Mouse (Mus musculus) right cerebral cortex, postnatal 36 days (tissue): ENCODE measurements around the gene AL607142.1.

Experiments
- DNase-seq, 2 experiments: peaks; one replicate each; pipeline ENCODE4 v3.0.0; 2022; ENCODE audit warnings: low spot score in 2 of 2, mixed read lengths in 1 of 2

AL607142.1 gene

GRCm38 (mm10) chr4:120056451-120056850 lies 8.3 kb upstream of the AL607142.1 start:
- DNase-seq = no peak

GRCm38 (mm10) chr4:120057529-120057928 lies 7.3 kb upstream of the AL607142.1 start:
- no peak for DNase-seq

GRCm38 (mm10) chr4:120058157-120058556 lies 6.6 kb upstream of the AL607142.1 start:
- no peak for DNase-seq

GRCm38 (mm10) chr4:120058794-120059193 lies 6.0 kb upstream of the AL607142.1 start:
- no peak for DNase-seq

GRCm38 (mm10) chr4:120061727-120062126 lies 3.1 kb upstream of the AL607142.1 start:
- DNase-seq = no peak

- no peak for DNase-seq
Observed at GRCm38 (mm10) chr4:120062198-120062597, 2.6 kb upstream of the AL607142.1 start.

- DNase-seq = no peak
Observed at GRCm38 (mm10) chr4:120062754-120063153, 2.0 kb upstream of the AL607142.1 start.

GRCm38 (mm10) chr4:120063353-120064124 lies 1.3 kb upstream of the AL607142.1 start:
- DNase-seq = no peak

- no peak for DNase-seq
Observed at GRCm38 (mm10) chr4:120066841-120067591, 2.2 kb downstream of the AL607142.1 start.

- no peak for DNase-seq
Observed at GRCm38 (mm10) chr4:120067592-120068235, 2.9 kb downstream of the AL607142.1 start.

GRCm38 (mm10) chr4:120068883-120069581 lies 4.2 kb downstream of the AL607142.1 start:
- no peak for DNase-seq

- no peak for DNase-seq
Observed at GRCm38 (mm10) chr4:120069582-120069980, 4.8 kb downstream of the AL607142.1 start.

- no peak for DNase-seq
Observed at GRCm38 (mm10) chr4:120071411-120071810, 6.6 kb downstream of the AL607142.1 start.

GRCm38 (mm10) chr4:120071842-120072507 lies 7.2 kb downstream of the AL607142.1 start:
- DNase-seq = no peak

GRCm38 (mm10) chr4:120074061-120074460 lies 9.3 kb downstream of the AL607142.1 start:
- DNase-seq = peak; percentile 48 to 54

- DNase-seq = peak; percentile 60 to 63
Observed at GRCm38 (mm10) chr4:120077322-120077721, 12.5 kb downstream of the AL607142.1 start.

- no peak for DNase-seq
Observed at GRCm38 (mm10) chr4:120082527-120082926, 17.7 kb downstream of the AL607142.1 start.

GRCm38 (mm10) chr4:120083700-120084099 lies 18.9 kb downstream of the AL607142.1 start:
- DNase-seq = no peak

- no peak for DNase-seq
Observed at GRCm38 (mm10) chr4:120089536-120089935, 24.7 kb downstream of the AL607142.1 start.

- no peak for DNase-seq
Observed at GRCm38 (mm10) chr4:120091997-120092783, 27.4 kb downstream of the AL607142.1 start.
